Comparison of ENCODE assay signal across 27 mouse cellular contexts in genomic region chr17:29814758-29815157, GRCm38 (mm10).
"Had no signal": no experiment of that assay in that cellular context is flagged by ENCODE, and none has a peak within 500 bp of the region (broad histone marks: within the 10 kb centered on the region; RNA-seq: fewer than 3 reads in every experiment).

No protein-coding gene starts in this region.

- H3K27me3 ChIP-seq: heart, embryonic 15.5 days; hindbrain, embryonic 15.5 days; kidney, embryonic 15.5 days; limb, embryonic 12.5 days had no signal

- ATAC-seq: hindbrain, postnatal 0 days; intestine, embryonic 16.5 days had no signal

- H3K9ac ChIP-seq: heart, embryonic 13.5 days; heart, embryonic 15.5 days; hindbrain, embryonic 13.5 days; hindbrain, embryonic 15.5 days; kidney, embryonic 15.5 days; limb, embryonic 12.5 days; liver, embryonic 13.5 days had no signal

- H3K9me3 ChIP-seq: heart, embryonic 13.5 days; heart, embryonic 15.5 days; hindbrain, embryonic 13.5 days; hindbrain, embryonic 15.5 days; kidney, embryonic 15.5 days; limb, embryonic 12.5 days; liver, embryonic 13.5 days had no signal

- H3K36me3 ChIP-seq: heart, embryonic 13.5 days; heart, embryonic 15.5 days; hindbrain, embryonic 13.5 days; hindbrain, embryonic 15.5 days; kidney, embryonic 15.5 days; limb, embryonic 12.5 days; liver, embryonic 13.5 days had no signal

- H3K4me2 ChIP-seq: heart, embryonic 11.5 days; heart, embryonic 13.5 days; heart, embryonic 15.5 days; hindbrain, embryonic 13.5 days; hindbrain, embryonic 15.5 days; kidney, embryonic 15.5 days; limb, embryonic 12.5 days; liver, embryonic 11.5 days; liver, embryonic 13.5 days had no signal

- H3K27ac ChIP-seq: heart, adult 2 months; heart, embryonic 13.5 days; heart, embryonic 15.5 days; hindbrain, embryonic 13.5 days; hindbrain, embryonic 15.5 days; hindbrain, postnatal 0 days; kidney, embryonic 15.5 days; kidney, postnatal 0 days; limb, embryonic 12.5 days; liver, embryonic 13.5 days had no signal

- DNase-seq: gastrocnemius, postnatal 14 days; gastrocnemius, postnatal 36 days; heart, adult 11 months; heart, adult 2 months; heart, postnatal 14 days; heart, postnatal 36 days; kidney, adult 11 months; kidney, adult 2 months; kidney, adult 9 months; kidney, postnatal 14 days; kidney, postnatal 36 days; layer of hippocampus, adult 9-11 months; layer of hippocampus, postnatal 36 days; left cerebral cortex, postnatal 4 days; liver; liver, embryonic 13.5 days had no signal

- H3K4me3 ChIP-seq: heart, adult 2 months; heart, embryonic 13.5 days; heart, embryonic 15.5 days; hindbrain, embryonic 13.5 days; hindbrain, embryonic 15.5 days; kidney, embryonic 15.5 days; limb, embryonic 12.5 days; liver, embryonic 13.5 days had no signal
